Mouse (Mus musculus): ENCODE measurements around the gene Rora.

The Rora gene

DNA sequence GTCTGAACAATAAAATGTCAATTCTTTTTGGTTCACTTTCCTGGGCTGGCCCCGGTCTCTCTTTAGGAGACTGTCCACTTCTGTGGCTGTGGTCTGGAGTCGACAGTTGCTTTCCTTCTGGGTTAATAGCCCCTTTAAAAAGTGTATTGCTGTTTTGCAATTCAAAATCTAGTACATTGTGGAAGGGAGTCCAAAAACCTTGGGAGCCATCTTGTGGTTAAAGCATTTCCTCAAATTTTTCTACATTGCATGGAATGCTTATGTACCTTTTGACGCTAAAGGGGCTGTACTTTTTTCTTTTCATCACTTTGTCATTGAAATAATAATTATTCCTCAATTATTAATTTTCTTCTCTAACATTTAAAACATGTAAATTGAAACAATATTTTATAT, 667.0 kb downstream of the Rora start:
- no peaks in the 10 kb centered on the region for H3K27me3 ChIP-seq (ENCODE audit: control insufficient read depth, insufficient read depth, low read length, poor library complexity, severe bottlenecking)
- H3K36me3 ChIP-seq (ENCODE audit: control insufficient read depth, insufficient read depth, low read length, poor library complexity, severe bottlenecking) = no peaks in the 10 kb centered on the region
- DNase-seq (ENCODE audit: low read depth, low spot score) = no peak

- Histone ChIP-seq H3K36me3 (ENCODE audit: control insufficient read depth, insufficient read depth, low read length, poor library complexity, severe bottlenecking) (no peaks in the 10 kb centered on the region), H3K27me3 (ENCODE audit: control insufficient read depth, insufficient read depth, low read length, poor library complexity, severe bottlenecking) (no peaks in the 10 kb centered on the region)
- DNase-seq (ENCODE audit: low read depth, low spot score) = no peak
Observed at GRCm38 (mm10) chr9:69321956-69322355, 668.4 kb downstream of the Rora start.

- DNase-seq (ENCODE audit: low read depth, low spot score) = no peak
- no peaks in the 10 kb centered on the region for H3K36me3 ChIP-seq (ENCODE audit: control insufficient read depth, insufficient read depth, low read length, poor library complexity, severe bottlenecking)
- H3K27me3 ChIP-seq (ENCODE audit: control insufficient read depth, insufficient read depth, low read length, poor library complexity, severe bottlenecking) = no peaks in the 10 kb centered on the region
Observed at GRCm38 (mm10) chr9:69323831-69324230, 670.2 kb downstream of the Rora start.

- Histone ChIP-seq H3K27me3 (ENCODE audit: control insufficient read depth, insufficient read depth, low read length, poor library complexity, severe bottlenecking) (no peaks in the 10 kb centered on the region), H3K36me3 (ENCODE audit: control insufficient read depth, insufficient read depth, low read length, poor library complexity, severe bottlenecking) (no peaks in the 10 kb centered on the region)
- DNase-seq (ENCODE audit: low read depth, low spot score) = no peak
Observed at GRCm38 (mm10) chr9:69327077-69327476, 673.5 kb downstream of the Rora start.

- Histone ChIP-seq H3K27me3 (ENCODE audit: control insufficient read depth, insufficient read depth, low read length, poor library complexity, severe bottlenecking) (no peaks in the 10 kb centered on the region), H3K36me3 (ENCODE audit: control insufficient read depth, insufficient read depth, low read length, poor library complexity, severe bottlenecking) (no peaks in the 10 kb centered on the region)
- DNase-seq (ENCODE audit: low read depth, low spot score) = no peak
Observed at GRCm38 (mm10) chr9:69327591-69327990, 674.0 kb downstream of the Rora start.

DNA sequence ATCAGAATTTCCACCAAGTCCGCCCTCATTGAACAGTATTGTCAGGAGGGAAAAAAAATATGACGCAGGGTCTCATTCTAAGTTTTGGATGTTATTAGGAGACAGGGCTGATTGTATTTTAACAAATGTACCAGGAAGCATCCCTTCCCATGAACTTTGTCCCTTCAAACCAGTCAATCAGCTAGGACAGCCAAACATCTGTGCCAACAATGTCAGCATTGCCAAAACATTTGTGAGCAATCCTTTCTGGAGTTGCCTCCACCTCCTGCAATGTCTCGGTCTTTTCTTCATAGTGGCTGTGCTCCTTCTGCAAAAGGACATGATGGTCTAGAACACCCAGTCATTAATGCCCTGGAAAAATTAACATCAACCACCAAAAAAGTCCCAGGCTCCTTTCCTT, 678.2 kb downstream of the Rora start:
- no peak for DNase-seq (ENCODE audit: low read depth, low spot score)
- no peaks in the 10 kb centered on the region for H3K27me3 ChIP-seq (ENCODE audit: control insufficient read depth, insufficient read depth, low read length, poor library complexity, severe bottlenecking)
- H3K36me3 ChIP-seq (ENCODE audit: control insufficient read depth, insufficient read depth, low read length, poor library complexity, severe bottlenecking) = no peaks in the 10 kb centered on the region

DNA sequence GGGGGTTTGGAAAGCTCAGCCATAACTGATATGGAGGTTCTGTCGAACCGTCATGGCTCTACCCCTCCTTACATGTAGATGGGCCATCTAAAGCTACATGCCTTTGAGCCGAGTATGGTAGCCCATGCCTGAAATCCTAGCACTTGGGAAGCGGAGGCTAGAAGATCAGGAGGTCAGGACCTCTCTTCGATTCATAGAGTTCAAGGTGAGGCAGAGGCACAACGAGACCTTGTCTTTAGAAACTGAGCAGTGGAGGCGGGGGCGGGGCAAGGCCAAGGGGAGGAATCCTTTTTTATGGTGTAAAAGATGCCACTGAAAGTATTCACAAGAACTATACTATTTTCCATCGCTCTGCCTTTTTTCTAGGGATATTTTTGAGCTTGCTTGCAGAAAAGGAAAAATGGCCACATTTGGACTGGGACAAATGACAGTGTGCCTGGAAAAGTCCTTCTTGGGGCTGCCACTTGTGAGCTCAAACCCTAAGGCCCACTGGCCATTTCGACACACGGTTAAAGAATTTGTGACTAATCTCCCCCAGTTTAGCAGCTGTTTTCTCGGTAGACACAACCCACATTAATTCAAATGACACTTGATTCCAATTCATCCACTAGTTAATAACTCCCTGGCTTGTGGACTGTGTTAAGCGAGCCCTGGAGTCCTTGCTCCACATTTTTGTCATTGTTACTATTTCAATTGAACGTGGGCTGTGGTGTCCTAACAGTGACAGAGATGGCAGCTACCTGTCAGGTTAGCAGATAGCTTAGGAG, 679.4 kb downstream of the Rora start:
- no peaks in the 10 kb centered on the region for H3K27me3 ChIP-seq (ENCODE audit: control insufficient read depth, insufficient read depth, low read length, poor library complexity, severe bottlenecking)
- DNase-seq (ENCODE audit: low read depth, low spot score) = no peak
- H3K36me3 ChIP-seq (ENCODE audit: control insufficient read depth, insufficient read depth, low read length, poor library complexity, severe bottlenecking) = no peaks in the 10 kb centered on the region

DNA sequence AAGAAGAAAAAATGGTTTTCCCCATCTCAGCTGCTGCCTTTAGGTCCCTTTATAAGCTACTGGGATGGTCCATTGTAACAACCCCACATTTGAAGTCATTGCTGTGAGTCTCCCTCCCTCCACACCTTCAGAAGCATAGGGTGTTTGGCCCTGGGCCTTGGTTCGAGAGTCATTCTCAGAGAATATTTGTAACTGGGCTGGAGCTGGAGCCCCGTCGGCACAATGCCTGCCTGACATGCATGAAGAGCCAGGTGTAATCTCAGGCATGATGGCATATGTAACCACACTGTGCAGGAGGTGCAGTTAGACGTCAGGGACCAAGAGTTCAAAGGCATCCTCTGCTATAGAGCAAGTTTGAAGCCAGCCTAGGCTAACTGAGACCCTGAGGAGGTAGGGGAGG, 680.1 kb downstream of the Rora start:
- Histone ChIP-seq H3K27me3 (ENCODE audit: control insufficient read depth, insufficient read depth, low read length, poor library complexity, severe bottlenecking) (no peaks in the 10 kb centered on the region), H3K36me3 (ENCODE audit: control insufficient read depth, insufficient read depth, low read length, poor library complexity, severe bottlenecking) (no peaks in the 10 kb centered on the region)
- DNase-seq (ENCODE audit: low read depth, low spot score) = no peak

GRCm38 (mm10) chr9:69334106-69334505, 680.5 kb downstream of the Rora start:
- DNase-seq (ENCODE audit: low read depth, low spot score) = no peak
- Histone ChIP-seq H3K36me3 (ENCODE audit: control insufficient read depth, insufficient read depth, low read length, poor library complexity, severe bottlenecking) (no peaks in the 10 kb centered on the region), H3K27me3 (ENCODE audit: control insufficient read depth, insufficient read depth, low read length, poor library complexity, severe bottlenecking) (no peaks in the 10 kb centered on the region)

- no peak for DNase-seq (ENCODE audit: low read depth, low spot score)
- Histone ChIP-seq H3K27me3 (ENCODE audit: control insufficient read depth, insufficient read depth, low read length, poor library complexity, severe bottlenecking) (no peaks in the 10 kb centered on the region), H3K36me3 (ENCODE audit: control insufficient read depth, insufficient read depth, low read length, poor library complexity, severe bottlenecking) (no peaks in the 10 kb centered on the region)
Observed at GRCm38 (mm10) chr9:69336063-69336462, 682.5 kb downstream of the Rora start.

DNA sequence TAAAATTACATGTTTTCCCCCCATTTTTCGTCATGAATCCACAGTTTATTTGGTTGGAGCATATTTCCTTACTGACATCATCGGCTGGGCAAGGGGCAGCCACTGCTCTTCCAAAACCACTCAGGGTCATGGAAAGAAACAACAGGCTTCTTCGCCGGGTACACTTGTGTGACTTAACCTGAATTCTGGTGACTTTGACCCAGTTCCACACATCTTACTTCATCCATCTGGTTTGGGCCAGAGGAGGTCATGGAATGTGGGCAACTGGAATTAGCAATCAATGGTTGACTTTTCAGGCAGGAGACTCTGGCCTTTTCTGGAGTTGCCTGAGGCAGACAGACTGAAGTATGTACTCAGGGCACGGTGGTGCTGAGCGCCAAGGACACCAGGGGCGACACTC, 685.6 kb downstream of the Rora start:
- Histone ChIP-seq H3K27me3 (ENCODE audit: control insufficient read depth, insufficient read depth, low read length, poor library complexity, severe bottlenecking) (no peaks in the 10 kb centered on the region), H3K36me3 (ENCODE audit: control insufficient read depth, insufficient read depth, low read length, poor library complexity, severe bottlenecking) (no peaks in the 10 kb centered on the region)
- no peak for DNase-seq (ENCODE audit: low read depth, low spot score)

DNA sequence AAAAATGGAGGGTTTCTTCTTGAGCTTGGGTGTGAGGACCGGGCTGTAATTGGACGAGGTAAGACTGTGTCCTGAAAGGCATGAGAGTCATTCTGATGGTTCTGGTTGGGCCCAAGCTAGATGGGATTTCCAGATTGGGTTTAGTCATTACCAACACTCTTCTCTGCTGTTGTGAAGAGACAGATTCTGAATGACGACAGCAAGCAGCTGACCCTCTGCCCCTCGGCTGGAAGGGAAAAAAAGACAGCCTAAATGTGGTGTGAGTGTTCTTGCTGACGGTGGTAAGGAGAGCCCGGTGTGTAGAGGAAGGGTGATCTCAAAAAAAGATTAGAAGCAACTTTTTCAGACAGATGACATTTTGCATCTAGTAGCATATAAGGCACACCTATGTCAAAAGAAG, 686.2 kb downstream of the Rora start:
- no peaks in the 10 kb centered on the region for H3K36me3 ChIP-seq (ENCODE audit: control insufficient read depth, insufficient read depth, low read length, poor library complexity, severe bottlenecking)
- H3K27me3 ChIP-seq (ENCODE audit: control insufficient read depth, insufficient read depth, low read length, poor library complexity, severe bottlenecking) = no peaks in the 10 kb centered on the region
- DNase-seq (ENCODE audit: low read depth, low spot score) = no peak

DNA sequence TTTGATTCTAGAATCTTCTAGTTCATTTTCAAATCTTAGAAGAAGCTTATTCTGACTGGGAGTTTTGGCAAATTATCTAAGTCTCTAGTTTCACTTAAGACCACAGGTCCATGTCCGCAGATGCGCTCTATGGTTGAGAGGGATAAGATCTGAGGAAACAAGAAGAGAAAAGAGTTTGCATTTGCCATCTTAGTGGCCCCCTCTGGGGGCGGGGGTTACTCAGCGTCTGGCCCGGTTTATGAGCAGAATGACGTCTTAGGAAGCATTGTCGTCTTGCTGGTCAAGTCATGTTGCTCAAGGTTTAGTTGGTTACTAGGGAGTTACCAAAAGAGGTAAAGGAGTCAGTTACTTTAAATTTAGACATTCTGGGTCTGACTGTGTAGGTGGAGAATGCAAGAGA, 686.8 kb downstream of the Rora start:
- Histone ChIP-seq H3K36me3 (ENCODE audit: control insufficient read depth, insufficient read depth, low read length, poor library complexity, severe bottlenecking) (no peaks in the 10 kb centered on the region), H3K27me3 (ENCODE audit: control insufficient read depth, insufficient read depth, low read length, poor library complexity, severe bottlenecking) (no peaks in the 10 kb centered on the region)
- no peak for DNase-seq (ENCODE audit: low read depth, low spot score)

DNA sequence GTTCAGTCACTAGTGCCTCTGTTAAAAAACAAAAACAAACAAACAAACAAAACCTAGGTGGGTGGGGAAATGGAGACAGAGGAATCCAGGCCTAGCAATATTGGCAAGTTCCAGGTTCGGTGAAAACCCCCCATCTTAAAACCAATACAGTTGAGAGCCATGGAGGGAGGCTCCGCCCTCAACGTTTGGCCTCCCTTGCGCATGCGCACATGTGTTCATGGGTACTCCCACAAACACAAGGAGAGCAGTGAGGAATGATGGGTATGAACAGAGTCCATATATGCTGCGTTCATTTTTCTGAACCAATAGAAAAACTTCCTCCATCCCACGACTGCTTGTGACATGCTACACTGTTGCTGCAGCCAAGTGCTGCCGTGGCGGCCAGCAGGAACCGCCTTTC, 690.3 kb downstream of the Rora start:
- DNase-seq (ENCODE audit: low read depth, low spot score) = no peak
- Histone ChIP-seq H3K27me3 (ENCODE audit: control insufficient read depth, insufficient read depth, low read length, poor library complexity, severe bottlenecking) (no peaks in the 10 kb centered on the region), H3K36me3 (ENCODE audit: control insufficient read depth, insufficient read depth, low read length, poor library complexity, severe bottlenecking) (no peaks in the 10 kb centered on the region)

DNA sequence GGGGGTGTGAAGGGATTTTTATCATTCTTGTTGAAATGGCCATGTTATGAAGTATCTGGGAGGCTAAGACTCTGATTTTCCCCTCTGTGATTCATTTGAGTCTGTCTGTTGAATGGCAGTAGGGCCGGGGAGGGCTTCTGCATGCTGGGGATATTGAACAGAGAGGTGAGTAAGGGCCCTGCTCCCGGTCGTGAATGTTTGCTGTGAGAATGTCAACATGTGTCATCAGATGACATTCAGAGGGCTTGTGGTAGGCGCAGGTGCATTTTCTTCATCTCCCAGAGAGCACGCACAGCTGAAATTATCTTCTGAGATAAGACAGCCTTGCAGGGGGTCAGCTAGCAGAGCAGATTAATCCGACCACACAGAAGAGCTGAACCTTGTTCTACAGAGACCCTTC, 692.0 kb downstream of the Rora start:
- Histone ChIP-seq H3K36me3 (ENCODE audit: control insufficient read depth, insufficient read depth, low read length, poor library complexity, severe bottlenecking) (no peaks in the 10 kb centered on the region), H3K27me3 (ENCODE audit: control insufficient read depth, insufficient read depth, low read length, poor library complexity, severe bottlenecking) (no peaks in the 10 kb centered on the region)
- DNase-seq (ENCODE audit: low read depth, low spot score) = no peak

- Histone ChIP-seq H3K36me3 (ENCODE audit: control insufficient read depth, insufficient read depth, low read length, poor library complexity, severe bottlenecking) (no peaks in the 10 kb centered on the region), H3K27me3 (ENCODE audit: control insufficient read depth, insufficient read depth, low read length, poor library complexity, severe bottlenecking) (no peaks in the 10 kb centered on the region)
- DNase-seq (ENCODE audit: low read depth, low spot score) = no peak
Observed at GRCm38 (mm10) chr9:69347796-69348195, 694.2 kb downstream of the Rora start.

All from splenic B cell, adult 2 months (primary cell).